Mouse (Mus musculus): ENCODE measurements around the gene Adamts18. TPM values are rescaled to one million over a fixed set of nuclear protein-coding genes. Genes with fewer than 3 reads are reported as not detected.

Gene Adamts18
- total RNA-seq (2021), result 1 to 10 TPM; 1.9 to 2.6 TPM
- long read RNA-seq, experiment 1, partial matches to known transcripts, result 1 of 2 reads
- long read RNA-seq, experiment 1, other reads (novel, unspliced or antisense), result 1 of 2 reads
- long read RNA-seq, experiment 2, partial matches to known transcripts, result 1 of 1 reads
- long read RNA-seq, experiment 2, other reads (novel, unspliced or antisense), result 0 of 1 reads

GRCm38 (mm10) chr8:113848653-113849135, at the start of gene Adamts18:
Gene Adamts18, minus strand, starts transcription at chr8:113848738.
- Histone ChIP-seq H3K27ac (0 out of 2 replicates have a peak within 1 kb of the TSS, but pooled peaks have one; percentile 36), H3K4me3 (peak within 1 kb of the TSS; percentile 59)
- no peak for TF ChIP-seq CTCF (IDR thresholded peaks at IDR 0.05)
- peak in 1 of 2 experiments; percentile 59 for DNase-seq (ENCODE audit: extremely low spot score in 1 of 2, low spot score in 2 of 2)
- intact Hi-C loops (cut with DNase I), result no loop called here

GRCm38 (mm10) chr8:113896446-113896845, 47.9 kb upstream of the Adamts18 start:
- Histone ChIP-seq H3K4me3 (no peak overlapping the region), H3K27ac (no peak overlapping the region)
- intact Hi-C loops (cut with DNase I), result no loop called here
- TF ChIP-seq CTCF (IDR thresholded peaks at IDR 0.05), result no peak
- DNase-seq (ENCODE audit: extremely low spot score in 1 of 2, low spot score in 2 of 2), result no peak

GRCm38 (mm10) chr8:113891376-113891775, 42.8 kb upstream of the Adamts18 start:
- Histone ChIP-seq H3K27ac (no peak overlapping the region), H3K4me3 (no peak overlapping the region)
- intact Hi-C loops (cut with DNase I), result no loop called here
- no peak for TF ChIP-seq CTCF (IDR thresholded peaks at IDR 0.05)
- DNase-seq (ENCODE audit: extremely low spot score in 1 of 2, low spot score in 2 of 2), result no peak

GRCm38 (mm10) chr8:113886509-113886908, 38.0 kb upstream of the Adamts18 start:
- Histone ChIP-seq H3K4me3 (no peak overlapping the region), H3K27ac (no peak overlapping the region)
- intact Hi-C loops (cut with DNase I), result no loop called here
- no peak for DNase-seq (ENCODE audit: extremely low spot score in 1 of 2, low spot score in 2 of 2)
- no peak for TF ChIP-seq CTCF (IDR thresholded peaks at IDR 0.05)

GRCm38 (mm10) chr8:113885101-113885500, 36.6 kb upstream of the Adamts18 start:
- no peak for TF ChIP-seq CTCF (IDR thresholded peaks at IDR 0.05)
- Histone ChIP-seq H3K4me3 (no peak overlapping the region), H3K27ac (no peak overlapping the region)
- intact Hi-C loops (cut with DNase I), result no loop called here
- no peak for DNase-seq (ENCODE audit: extremely low spot score in 1 of 2, low spot score in 2 of 2)

GRCm38 (mm10) chr8:113883994-113884393, 35.5 kb upstream of the Adamts18 start:
- Histone ChIP-seq H3K27ac (no peak overlapping the region), H3K4me3 (no peak overlapping the region)
- intact Hi-C loops (cut with DNase I), result no loop called here
- no peak for TF ChIP-seq CTCF (IDR thresholded peaks at IDR 0.05)
- DNase-seq (ENCODE audit: extremely low spot score in 1 of 2, low spot score in 2 of 2), result no peak

GRCm38 (mm10) chr8:113882558-113882957, 34.0 kb upstream of the Adamts18 start:
- no peak for TF ChIP-seq CTCF (IDR thresholded peaks at IDR 0.05)
- intact Hi-C loops (cut with DNase I), result no loop called here
- H3K4me3 ChIP-seq, result no peak overlapping the region
- H3K27ac ChIP-seq, result no peak overlapping the region
- no peak for DNase-seq (ENCODE audit: extremely low spot score in 1 of 2, low spot score in 2 of 2)

GRCm38 (mm10) chr8:113878411-113879006, 30.0 kb upstream of the Adamts18 start:
- intact Hi-C loops (cut with DNase I), result loop anchor here (10.0 kb wide), 1 partner anchor 506 kb away; no protein-coding TSS in a partner anchor
- DNase-seq (ENCODE audit: extremely low spot score in 1 of 2, low spot score in 2 of 2), result no peak
- H3K27ac ChIP-seq, result no peak overlapping the region
- TF ChIP-seq CTCF (IDR thresholded peaks at IDR 0.05), result no peak
- H3K4me3 ChIP-seq, result no peak overlapping the region

GRCm38 (mm10) chr8:113873446-113874120, 25.0 kb upstream of the Adamts18 start:
- Histone ChIP-seq H3K27ac (no peak overlapping the region), H3K4me3 (no peak overlapping the region)
- peak; percentile 61 to 65 for DNase-seq (ENCODE audit: extremely low spot score in 1 of 2, low spot score in 2 of 2)
- intact Hi-C loops (cut with DNase I), result loop anchor here (5.0 to 10.0 kb wide), 3 partner anchors 49 to 511 kb away; no protein-coding TSS in a partner anchor
- TF ChIP-seq CTCF (IDR thresholded peaks at IDR 0.05), result no peak

GRCm38 (mm10) chr8:113872436-113872835, 23.9 kb upstream of the Adamts18 start:
- peak in 1 of 2 experiments; percentile 23 for DNase-seq (ENCODE audit: extremely low spot score in 1 of 2, low spot score in 2 of 2)
- TF ChIP-seq CTCF (IDR thresholded peaks at IDR 0.05), result no peak
- Histone ChIP-seq H3K27ac (no peak overlapping the region), H3K4me3 (no peak overlapping the region)
- intact Hi-C loops (cut with DNase I), result loop anchor here (5.0 to 10.0 kb wide), 3 partner anchors 50 to 512 kb away; no protein-coding TSS in a partner anchor

GRCm38 (mm10) chr8:113866530-113866929, 18.0 kb upstream of the Adamts18 start:
- intact Hi-C loops (cut with DNase I), result no loop called here
- no peak overlapping the region for H3K4me3 ChIP-seq
- no peak for DNase-seq (ENCODE audit: extremely low spot score in 1 of 2, low spot score in 2 of 2)
- no peak overlapping the region for H3K27ac ChIP-seq
- no peak for TF ChIP-seq CTCF (IDR thresholded peaks at IDR 0.05)
